Mouse (Mus musculus) frontal cortex, adult (tissue): ENCODE results near the gene Slc25a16.
"Not testable (repeated sequence)": the region's sequence is repeated elsewhere in the genome, so short reads cannot be mapped to it uniquely, and the experiment has no call there.

Experiments
- ATAC-seq: cut with Nextera tagmentation; 2 replicates; pipeline ENCODE4 v1.9.2; 2017; ENCODE audit warnings: mild to moderate bottlenecking, moderate library complexity, mixed read lengths; ENCODE audit not compliant: low TSS enrichment

Gene Slc25a16

DNA sequence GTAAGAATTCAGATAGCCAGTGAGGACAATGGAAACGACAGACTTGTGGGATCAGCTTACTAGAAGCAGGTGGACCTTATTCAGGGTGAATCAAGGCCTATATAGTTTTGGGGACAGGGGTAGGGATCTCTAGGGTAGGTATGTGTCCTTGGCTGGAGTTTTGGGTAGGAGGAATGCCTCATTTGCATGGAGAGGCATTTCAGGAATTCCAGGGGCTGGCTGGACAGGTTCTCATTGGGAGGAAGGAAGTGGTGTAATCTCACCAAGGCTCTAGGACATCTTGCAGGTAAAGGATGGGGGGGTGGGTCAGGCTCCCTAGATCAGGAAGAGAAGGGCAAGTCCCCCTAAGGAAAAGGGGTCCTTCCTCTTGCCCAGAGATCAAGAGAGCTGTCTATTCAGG lies 17.6 kb upstream of the Slc25a16 start:
- no peak for ATAC-seq

DNA sequence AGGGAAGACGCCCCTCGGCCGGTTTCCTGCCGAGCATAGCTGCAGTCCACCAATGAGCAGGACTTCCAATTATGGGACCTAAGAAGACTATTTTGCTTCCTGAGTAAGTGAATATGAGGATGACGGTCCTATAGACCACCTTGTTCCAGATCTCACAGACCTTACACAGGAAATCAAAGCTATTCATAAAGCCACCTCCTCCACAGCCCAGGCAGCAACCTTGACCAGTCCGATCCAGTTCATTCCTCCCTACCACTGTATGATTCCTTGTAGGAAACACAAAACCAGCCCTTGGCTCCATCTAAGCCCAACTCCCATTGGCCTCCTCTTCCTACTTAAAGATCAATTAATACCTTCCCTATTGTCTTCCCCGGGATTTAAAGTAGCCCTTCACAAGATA lies 14.1 kb upstream of the Slc25a16 start:
- no peak for ATAC-seq

DNA sequence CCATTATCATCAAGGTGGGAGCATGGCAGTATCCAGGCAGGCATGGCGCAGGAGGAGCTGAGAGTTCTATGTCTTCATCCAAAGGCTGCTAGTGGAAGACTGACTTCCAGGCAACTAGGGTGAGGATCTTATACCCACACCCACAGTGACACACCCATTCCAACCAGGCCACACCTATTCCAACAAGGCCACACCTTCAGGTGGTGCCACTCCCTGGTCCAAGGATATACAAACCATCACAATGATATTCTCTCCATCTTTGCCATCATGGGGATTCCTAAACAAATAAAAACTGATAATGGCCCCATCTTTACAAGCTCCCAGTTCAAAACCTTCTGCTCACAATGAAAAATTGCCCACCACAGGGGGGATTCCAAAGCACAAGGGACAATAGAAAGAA lies 11.5 kb upstream of the Slc25a16 start, which contains the start of gene Tet1:
Gene Tet1 (minus strand): TSS at position 101 of the 400 bp plus-strand sequence.
- not testable (repeated sequence) for ATAC-seq

DNA sequence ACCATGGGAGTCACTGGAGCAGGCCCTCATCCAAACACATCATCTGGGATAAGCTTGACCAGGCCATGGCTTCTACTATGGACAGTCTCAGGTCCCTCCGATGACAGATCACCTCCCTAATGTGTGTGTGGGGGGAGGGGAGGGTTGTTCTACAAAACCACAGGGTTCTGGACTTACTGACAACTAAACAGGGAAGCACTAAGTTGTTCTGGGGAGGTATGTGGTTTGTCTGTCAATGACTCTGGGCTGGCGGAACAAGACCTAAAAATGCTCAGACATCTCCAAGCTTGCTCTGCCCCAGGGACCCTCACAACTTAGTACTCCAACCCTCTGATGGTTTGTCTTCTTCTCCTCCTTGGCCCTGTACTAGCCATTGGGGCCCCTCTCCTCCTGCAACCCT lies 9.3 kb upstream of the Slc25a16 start:
- ATAC-seq: no peak

DNA sequence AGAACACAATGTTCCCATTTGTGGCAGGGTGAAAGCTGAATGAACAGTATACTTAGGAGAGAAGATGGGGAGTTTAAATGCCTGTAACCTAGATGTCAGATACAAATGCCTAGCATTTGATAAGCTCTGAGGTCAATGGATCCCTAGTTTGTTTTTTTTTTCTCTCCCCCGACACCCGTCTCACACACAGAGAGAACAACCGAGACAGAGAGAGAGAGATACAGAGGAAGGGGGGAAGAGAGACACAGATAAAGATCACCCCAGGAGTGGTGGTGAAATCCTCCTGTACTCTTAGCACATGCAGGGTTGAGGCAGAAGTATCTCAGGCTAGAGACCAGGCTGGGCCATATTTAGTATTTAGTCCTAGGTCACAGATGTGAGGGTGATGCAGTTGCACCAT lies 1.4 kb upstream of the Slc25a16 start:
- no peak for ATAC-seq

DNA sequence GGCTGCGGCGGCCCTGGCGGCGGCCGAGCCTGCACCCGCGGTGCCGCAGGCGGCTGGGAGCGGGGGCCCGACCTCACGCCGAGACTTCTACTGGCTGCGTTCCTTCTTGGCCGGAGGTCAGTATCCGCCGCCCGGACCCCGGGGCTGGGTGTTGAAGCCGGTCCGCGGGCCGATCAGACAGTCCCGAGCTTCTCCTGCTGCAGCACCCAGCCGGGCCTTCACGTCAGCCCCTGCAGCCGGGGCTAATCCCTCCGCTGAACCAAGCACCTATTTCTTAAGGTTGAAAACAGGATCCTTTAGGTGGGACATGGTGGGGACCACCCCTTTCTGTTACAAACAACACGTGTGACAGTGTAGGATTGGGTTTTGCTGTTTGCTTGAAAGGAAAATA lies 328 bp downstream of the Slc25a16 start:
- peak; percentile 60 for ATAC-seq

DNA sequence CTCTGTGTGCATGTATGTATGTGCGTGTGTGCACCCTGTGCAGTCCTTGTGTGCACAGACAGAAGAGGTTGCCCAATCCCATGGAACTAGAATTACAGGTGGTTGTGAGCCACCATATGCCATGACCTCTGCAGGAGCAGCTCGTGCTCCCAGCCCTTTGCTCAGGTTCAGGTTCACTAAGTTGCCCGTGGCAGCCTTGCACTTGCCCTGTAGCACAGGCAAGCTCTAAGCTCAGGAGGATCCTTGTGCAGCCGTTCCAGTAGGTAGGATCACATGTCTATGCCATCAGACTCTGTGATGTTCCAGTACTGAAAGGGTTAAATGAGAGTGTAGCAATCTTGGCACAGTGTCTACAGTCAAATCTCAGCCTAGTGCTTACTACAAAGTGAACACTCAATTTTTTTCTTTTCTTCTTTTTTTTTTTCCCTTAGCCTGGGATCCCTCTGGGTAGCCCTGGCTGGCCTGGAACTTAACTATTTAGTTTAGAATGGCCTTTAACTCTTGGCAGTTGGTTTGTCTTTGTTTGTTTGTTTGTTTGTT lies 3.7 kb downstream of the Slc25a16 start:
- ATAC-seq: no peak

DNA sequence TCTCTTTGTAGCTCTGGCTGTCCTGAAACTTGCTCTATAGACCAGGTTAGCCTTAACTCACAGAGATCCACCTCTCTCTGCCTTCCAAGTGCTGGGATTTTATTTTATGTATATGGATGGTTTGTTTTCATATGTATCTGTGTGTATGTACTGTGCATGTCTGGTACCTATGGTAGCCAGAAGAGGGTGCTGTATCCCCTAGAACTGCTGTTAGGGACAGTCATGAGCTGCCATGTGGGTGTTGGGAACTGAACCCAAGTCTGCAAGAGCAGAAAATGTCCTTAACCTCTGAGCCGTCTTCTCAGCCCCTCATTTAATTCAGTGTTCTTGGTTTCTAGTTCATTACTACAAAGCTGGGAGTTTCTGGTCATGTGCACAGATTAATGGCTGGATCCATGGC lies 11.9 kb downstream of the Slc25a16 start:
- ATAC-seq: no peak

DNA sequence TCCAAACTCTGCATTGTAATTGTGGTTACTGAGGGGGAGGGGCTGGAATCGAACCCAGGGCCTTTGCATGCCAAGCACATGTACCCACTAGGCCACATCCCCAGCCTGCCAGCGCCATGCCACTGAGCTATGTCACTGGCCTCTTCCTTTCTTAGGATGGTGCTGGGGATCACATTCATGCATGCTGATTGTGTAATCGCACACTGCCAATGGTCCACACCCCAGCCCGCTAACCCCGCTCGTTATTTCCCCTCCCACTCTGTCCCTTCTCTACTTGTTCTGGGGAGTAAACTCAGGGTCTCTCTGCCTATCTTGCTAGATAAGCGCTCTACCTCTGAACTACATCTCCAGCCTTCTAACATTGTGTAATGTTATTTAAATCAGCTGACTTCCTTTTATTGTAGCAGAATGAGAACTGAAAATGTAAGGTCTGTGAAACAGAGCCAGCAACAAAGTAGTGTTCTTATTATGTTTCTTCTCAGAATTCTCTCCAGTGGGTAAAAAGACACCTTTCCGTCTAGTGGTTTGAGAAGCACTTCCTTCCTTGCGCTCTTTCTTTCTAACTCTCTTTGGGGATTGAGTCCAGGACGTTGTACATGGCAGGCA lies 24.6 kb downstream of the Slc25a16 start:
- ATAC-seq: no peak

DNA sequence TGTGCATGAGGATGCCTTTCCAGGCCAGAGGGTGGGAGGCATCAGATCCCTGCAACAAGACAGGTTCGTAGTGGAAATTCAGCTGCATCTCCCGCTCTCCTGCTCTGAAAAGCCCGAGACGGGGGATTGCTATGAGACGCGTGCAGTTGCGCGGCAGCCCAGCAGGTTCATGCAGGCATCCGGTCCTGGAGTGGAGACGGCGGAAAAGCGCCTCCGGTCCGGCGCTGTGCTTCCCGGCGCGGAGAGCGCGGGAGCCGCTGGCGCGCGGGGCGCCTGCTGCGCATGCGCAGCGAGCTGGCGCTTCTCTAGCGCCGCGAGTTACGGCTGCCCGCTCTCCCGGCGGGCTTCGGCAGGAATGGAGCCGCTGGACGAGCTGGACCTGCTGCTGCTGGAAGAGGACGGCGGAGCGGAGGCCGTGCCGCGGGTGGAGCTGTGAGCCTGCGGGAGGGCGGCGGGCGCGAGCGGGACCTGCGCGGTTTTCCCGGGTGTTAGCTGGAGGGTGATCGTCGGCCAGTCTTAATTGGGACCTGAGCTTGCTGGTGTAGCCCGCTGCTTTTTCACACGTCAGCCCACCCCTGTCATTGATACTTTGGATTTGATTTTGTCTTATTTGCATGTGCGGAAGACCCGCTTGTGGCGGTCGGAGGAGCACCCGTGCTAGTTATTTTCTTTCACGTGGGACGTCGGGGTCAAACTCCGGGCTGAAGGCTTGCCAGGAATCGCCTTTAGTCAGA lies 26.5 kb downstream of the Slc25a16 start, which contains the start of gene Dna2:
Gene Dna2 (plus strand): TSS at position 289 of the 734 bp plus-strand sequence.
- ATAC-seq: peak; percentile 97

DNA sequence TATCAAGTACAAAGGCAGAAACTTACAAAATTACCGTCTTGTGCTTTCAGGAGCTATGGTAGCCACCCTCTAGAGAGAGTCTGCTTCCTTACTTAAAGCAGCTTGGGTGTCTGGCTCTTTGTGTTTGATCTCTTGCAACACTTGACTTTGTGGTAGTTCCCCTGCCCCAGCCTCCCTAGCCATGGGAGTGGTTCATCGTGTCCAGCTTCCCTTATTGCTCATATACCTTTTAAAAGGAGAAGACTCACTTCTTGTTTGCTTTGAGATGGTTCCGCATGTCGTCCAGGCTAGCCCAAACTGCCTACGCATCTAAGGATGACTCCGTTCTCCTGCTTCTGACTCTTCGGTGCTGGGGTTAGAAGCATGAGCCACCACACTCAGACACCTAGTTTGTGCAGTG lies 28.1 kb downstream of the Slc25a16 start:
- ATAC-seq: no peak

DNA sequence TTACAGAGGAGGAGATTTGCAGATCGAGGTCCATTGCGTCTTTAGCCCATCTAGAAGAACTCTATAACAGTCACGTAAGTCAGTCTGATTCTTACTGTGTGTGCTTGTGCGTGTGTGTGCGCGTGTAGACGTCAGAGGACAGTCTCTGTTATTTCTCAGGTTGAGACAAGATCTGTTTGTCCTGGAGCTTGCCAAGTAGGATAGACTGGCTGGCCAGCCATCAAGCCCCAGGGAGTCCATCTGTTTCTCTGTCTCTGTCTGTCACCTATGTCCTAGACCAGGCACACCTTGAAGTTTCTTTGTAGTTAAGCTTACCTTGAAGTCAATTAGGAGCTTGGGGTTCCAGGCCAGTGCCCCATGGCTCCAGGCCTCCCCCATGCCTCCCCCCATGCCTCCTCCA lies 43.5 kb downstream of the Slc25a16 start:
- ATAC-seq: no peak

DNA sequence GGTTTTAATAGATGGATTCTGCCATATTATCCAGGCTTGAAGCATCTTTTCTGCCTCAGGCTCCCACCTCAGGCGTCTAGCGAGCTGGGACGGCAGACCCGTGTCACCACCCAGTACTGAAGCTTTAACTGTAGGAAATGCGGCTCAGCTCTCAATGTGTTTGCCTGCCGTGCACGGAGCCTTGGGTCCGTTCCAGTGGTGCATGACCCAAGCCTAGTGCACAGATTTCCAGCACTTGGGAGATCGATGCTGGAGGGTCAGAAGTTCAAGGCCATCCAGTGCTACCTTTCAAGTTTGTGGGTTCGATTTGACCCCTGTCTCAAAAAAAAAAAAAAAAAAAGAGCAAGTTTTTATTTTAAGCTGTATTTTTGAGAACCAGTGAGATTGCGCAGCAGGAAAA lies 45.4 kb downstream of the Slc25a16 start:
- ATAC-seq: no peak

DNA sequence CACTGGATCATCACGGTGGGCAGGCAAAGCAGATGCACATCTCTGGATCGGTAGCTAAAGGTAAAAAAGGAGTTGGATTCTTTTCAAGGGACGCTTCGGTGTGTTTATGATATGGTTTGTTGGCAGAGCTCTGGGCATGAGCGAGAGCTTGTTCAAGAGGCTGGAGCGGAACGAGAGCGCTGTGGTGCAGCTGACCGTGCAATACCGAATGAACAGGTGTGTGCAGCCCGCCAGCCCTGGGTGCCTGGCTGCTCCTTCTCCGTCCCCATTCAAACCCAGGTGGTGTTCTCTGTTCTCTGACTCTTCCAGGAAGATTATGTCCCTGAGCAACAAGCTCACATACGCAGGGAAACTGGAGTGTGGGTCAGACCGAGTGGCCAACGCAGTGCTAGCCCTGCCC lies 45.9 kb downstream of the Slc25a16 start:
- ATAC-seq: no peak

DNA sequence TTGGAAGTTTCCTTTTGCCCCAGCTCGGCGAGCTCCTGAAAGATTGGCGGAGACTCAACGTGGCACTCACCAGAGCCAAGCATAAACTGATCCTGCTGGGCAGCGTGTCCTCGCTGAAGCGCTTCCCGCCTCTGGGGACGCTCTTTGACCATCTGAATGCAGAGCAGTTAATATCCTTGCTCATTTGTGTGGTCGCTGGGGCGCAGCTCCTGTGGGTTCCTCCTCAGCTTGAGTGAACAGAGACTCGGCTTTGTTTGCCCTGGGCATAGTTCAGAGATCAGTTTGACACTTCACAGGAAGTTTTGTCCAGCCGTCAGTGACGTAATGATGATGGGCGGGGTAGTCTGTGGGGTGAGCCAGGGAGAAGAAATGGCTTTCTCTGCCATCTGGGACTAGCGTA lies 51.4 kb downstream of the Slc25a16 start:
- peak; percentile 23; the same call in 1 of the 2 replicates for ATAC-seq

DNA sequence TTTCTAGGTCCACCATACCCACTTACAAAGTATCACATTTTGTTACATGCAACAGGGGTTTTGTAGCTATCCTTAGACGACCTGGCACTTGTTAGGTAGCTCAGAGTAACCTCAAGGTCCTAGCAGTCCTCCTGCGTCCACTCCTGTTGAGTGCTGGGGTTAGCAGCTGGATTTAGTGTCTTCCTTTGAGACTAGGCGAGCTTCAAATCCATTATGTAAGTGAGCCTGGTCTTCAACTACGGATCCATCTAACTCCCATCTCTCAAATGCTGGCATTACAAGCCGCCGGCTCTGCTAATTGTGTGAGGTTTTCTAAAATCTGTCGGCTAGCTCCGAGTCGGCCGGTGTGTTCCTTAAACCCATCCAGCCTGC lies 59.2 kb downstream of the Slc25a16 start:
- ATAC-seq: peak; percentile 55

DNA sequence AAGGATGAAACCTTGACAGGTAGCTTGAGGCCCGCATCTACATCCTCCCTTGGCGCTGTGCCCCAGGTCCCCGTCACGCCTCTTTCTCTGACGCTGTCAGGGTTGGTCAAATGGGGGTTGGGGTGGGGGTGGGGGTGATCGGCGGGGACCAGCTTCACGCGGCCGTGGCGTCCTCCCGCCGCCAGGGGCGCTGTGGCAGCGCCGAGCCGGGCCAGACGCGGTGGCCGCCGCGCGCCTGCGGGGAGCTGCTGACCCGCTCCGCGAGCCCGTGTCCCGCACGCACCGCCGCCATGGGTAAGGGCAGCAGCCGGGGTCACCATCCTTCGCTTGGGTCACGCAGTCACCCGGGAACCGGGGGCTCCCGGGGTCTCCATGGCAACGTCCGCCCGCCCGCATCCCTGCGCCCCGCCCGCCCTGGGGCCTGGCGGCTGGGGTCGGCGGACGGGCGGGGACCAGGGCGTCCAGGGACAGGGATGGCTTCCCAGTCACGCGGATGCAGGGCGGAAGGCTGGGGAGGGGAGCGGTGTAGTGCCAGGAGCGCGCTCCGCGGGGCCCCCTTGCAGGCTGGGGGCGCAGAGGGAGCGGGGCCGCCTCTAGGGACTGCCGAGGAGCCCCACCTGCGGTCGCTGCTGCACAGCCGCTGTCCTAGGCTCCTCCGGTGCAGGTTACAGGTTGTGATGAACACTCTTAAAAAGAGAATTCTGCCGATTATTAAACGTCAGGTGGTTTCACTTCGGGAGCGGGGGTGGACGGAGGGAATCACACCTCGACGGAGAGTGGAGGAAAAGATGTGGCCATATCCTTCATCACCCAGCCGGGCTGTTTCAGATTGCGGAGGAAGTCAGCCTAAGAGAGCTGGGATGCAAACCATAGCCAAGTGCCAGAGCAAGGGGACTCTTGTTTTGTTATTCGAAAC lies 59.9 kb downstream of the Slc25a16 start, which contains the start of gene Rufy2:
Gene Rufy2 (plus strand): TSS at position 185 of the 916 bp plus-strand sequence.
- ATAC-seq: peak; percentile 75

DNA sequence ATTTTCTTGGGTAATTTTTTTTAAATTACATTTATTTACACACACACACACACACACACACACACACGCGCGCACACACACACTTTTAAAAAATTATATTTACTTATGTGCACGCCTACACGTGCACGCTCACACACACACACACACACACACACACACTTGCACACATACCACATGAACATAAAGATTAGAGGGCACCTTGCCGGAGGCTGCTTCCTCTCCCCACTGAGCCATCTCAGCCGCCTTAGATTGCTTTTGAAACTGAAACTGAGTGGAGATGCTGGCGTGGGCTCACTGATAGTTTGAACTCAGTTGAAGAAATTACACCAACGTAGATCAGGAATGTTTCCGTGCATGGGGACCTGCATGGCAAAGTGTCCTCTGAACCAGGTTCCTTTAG lies 63.6 kb downstream of the Slc25a16 start:
- no peak for ATAC-seq

DNA sequence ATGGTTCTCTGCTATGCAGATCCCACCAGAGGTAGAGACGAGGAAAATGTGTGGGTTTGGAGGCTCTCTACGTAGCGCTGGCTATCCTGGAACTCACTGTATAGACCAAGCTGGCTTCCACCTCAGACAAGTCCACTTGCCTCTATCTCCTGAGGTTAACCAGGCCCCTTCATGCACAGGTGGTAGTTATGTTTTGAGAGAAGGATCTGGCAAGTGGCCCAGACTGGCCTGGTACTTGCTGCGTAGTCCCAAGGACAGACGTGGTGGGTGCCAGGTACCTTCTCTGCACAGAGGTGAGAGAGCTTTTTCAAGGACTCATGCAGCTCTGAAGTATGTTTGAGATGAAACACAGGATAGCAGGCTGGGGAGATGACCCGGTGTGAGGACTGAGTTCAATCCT lies 64.1 kb downstream of the Slc25a16 start:
- no peak for ATAC-seq

DNA sequence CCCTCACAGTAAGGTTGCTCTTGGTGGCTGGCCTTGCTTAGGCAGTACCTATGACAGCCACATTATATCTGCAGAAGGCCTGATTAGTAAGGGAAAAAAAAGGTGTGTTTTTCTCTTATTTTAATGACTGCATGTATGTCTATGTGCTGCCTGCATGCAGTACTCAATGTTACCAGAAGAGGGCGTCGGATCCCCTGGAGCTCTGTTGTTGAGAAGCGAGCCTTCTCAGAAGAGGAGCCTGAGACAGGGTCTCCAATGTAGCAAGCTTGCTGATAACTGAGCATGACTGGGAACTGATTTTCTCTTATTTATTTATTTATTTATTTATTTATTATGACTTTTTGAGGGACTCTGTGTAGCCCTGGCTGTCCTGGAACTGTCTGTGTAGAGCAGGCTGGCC lies 66.9 kb downstream of the Slc25a16 start:
- ATAC-seq: no peak

DNA sequence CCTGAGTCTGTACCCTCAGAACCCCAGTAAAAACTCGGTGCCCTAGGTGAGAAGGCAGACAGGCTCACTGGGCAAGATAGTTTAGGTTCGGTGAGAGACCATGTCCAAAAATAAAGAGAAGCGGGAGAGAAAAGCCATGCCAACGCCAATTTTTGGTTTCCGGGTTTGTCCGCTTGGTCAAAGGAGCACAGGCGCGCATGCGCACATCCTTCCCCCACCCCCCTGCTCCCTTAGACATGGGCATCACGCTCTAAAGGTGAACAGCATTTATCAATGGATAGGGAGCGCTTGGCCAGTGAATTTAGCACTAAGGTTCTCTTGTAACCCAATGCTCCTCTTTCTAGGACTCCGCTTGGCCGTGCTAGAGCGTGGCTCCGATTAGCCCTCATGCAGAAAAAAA lies 70.2 kb downstream of the Slc25a16 start:
- no peak for ATAC-seq

DNA sequence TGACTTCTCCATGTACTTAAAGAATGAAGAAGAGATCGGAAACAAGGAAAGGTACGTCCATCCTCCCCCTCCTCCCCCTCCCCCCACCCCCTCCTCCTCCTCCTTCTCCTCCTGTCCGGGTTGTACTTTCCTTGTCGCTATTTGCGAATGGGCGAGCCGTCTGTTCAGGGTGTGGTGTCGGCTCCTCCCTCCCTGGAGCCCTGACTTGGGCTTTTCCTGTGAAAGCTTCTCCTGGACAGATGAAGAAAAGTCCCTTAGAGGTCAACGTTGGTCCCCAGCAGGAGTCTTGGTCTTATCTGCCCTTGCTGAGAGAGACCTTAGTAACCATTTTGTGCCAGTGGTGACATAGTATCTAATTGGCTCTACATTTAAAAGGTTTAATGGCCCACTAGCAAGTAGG lies 73.6 kb downstream of the Slc25a16 start:
- ATAC-seq: no peak
